Mouse (Mus musculus): ENCODE results near the gene Cacna2d3. TPM values are rescaled to one million over a fixed set of nuclear protein-coding genes. Genes with fewer than 3 reads are reported as not detected.

Gene Cacna2d3
- polyA plus RNA-seq, 1 experiment from 2014 or later = 14.8 TPM

DNA sequence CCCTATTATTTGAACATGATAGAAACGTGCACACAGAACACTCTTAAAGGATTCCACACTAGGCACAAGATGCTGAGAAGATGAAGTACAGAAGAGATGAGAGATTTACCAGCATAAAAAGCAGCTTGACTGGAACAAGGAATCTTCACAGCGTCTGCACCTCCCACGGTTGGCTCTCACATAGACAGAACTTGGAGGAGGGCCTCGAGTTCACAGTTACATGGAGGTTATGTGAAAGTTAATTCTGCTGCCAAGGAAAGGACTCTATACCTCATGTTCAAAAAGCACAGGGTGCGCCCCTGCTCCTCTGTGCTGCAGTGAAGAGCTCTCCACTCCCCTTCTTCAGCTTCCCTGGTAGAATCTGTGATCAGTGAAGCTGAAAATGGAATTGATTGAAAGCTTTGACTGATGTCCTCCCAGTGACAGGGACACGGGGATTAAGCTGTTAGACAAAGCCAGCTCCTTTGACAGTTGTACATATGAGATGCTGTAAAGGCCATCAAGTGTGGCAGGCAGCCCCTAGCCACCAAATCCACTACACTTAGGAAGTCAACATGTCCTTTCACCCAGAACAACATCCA, 243.2 kb downstream of the Cacna2d3 start:
- Histone ChIP-seq H3K9me3 (no peaks in the 10 kb centered on the region), H3K27me3 (no peaks in the 10 kb centered on the region), H3K4me2 (replicated peaks) (no peak overlapping the region), H3K4me3 (no peak overlapping the region), H3K9ac (no peak overlapping the region), H3K36me3 (no peaks in the 10 kb centered on the region), H3K27ac (no peak overlapping the region), H3K4me1 (no peaks in the 10 kb centered on the region)
- WGBS = 63% methylated on average over 6 of the region's 6 CpGs
- no peak for ATAC-seq (ENCODE audit: insufficient number of reproducible peaks, insufficient read depth, low FRiP score, low TSS enrichment)

DNA sequence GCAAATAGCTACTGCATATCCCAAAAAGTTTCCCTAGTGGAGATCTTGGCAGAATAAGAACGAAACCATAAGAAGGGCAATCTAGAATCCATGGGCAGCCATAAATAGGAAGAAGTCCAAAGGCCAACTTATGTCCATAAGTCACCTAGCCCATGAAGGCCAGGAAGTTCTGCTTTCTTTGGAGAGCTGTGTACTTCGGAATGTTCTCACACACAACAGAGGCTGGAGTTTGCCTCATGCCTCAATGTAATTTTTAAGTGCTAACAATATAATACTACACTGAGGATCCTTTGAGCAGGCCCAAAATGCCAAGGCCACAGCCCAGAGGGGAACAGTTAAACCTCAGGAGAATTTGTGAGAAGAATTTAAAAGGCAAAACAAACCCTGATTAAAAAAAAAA, 257.4 kb downstream of the Cacna2d3 start:
- no peaks in the 10 kb centered on the region for H3K27me3 ChIP-seq
- 89% methylated on average over 2 of the region's 2 CpGs for WGBS
- no peak overlapping the region for H3K4me3 ChIP-seq
- H3K9ac ChIP-seq = no peak overlapping the region
- H3K36me3 ChIP-seq = no peaks in the 10 kb centered on the region
- H3K9me3 ChIP-seq = no peaks in the 10 kb centered on the region
- H3K27ac ChIP-seq = no peak overlapping the region
- H3K4me2 ChIP-seq (replicated peaks) = no peak overlapping the region
- ATAC-seq (ENCODE audit: insufficient number of reproducible peaks, insufficient read depth, low FRiP score, low TSS enrichment) = no peak
- H3K4me1 ChIP-seq = no peaks in the 10 kb centered on the region

DNA sequence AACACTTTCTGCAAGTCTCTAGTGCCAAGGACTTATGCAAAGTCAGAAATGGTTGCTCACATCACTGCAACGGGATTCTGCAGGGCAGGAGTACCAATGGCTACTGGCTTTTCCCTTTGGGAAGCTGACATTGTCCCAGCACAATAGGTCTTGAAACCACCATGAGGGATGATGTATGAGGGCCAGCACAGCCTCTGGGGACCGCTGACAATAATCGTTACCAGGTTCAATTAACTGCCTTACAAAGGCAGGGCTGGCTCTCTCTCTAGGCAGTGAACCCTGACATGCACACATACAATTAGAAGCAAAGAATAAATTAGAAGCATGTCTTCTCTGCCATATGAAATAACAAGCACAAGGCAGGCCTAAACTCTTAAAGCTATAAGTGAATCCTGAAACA, 272.5 kb downstream of the Cacna2d3 start:
- Histone ChIP-seq H3K4me3 (no peak overlapping the region), H3K27ac (no peak overlapping the region), H3K36me3 (no peaks in the 10 kb centered on the region), H3K4me2 (replicated peaks) (no peak overlapping the region), H3K9ac (no peak overlapping the region), H3K27me3 (no peaks in the 10 kb centered on the region), H3K4me1 (no peaks in the 10 kb centered on the region), H3K9me3 (no peaks in the 10 kb centered on the region)
- ATAC-seq (ENCODE audit: insufficient number of reproducible peaks, insufficient read depth, low FRiP score, low TSS enrichment) = no peak
- 59% methylated on average over 3 of the region's 3 CpGs for WGBS

DNA sequence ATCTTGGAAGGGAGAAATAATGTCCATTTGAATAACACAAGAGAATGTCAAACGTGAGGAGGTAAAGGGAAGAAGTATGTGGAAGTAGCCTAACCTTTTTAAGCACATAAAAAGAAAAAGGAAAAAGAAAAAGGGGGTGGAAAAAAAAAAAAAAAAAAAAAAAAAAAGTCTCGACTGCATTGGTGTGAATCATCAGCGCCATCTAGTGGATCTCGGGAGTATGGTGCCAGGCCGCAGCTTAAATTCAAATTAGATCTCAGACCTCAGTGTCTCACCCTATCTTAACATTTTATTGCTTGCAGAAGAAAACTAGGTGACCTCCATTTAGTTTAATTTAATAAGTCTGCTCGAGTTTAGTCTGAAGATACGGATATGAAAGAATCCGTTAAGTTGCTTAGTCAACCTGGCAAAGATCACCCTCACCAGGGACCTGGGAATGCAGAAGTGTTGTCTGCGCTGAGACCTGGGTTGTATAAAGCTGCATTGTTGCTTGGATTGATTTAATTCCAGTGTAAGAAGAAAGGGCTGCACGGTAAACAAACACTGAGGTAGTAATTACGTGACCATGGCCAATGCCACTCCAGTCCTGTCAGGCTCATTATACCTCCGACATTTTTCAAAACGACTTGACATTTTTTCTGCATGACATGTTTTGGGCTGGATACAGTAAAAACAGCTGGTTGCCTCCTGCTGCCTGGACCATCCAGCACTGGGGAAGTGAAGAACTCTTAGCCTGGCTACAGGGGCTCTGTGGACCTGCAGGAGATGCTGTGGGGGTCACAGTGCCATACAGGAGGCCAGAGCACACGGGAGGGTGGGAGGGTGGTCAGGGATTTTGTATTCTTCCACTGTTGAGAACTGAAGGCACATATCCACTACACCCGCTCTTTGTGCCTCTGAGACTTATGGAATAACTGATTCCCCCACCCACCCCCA, 278.3 kb downstream of the Cacna2d3 start:
- 0 out of 2 replicates have a peak, but pooled peaks have one; percentile 60 for ATAC-seq (ENCODE audit: insufficient number of reproducible peaks, insufficient read depth, low FRiP score, low TSS enrichment)
- H3K4me3 ChIP-seq = no peak overlapping the region
- no peaks in the 10 kb centered on the region for H3K27me3 ChIP-seq
- H3K9me3 ChIP-seq = no peaks in the 10 kb centered on the region
- peak overlapping the region; percentile 22; the same call in 1 of the 2 replicates for H3K4me2 ChIP-seq (replicated peaks)
- no peaks in the 10 kb centered on the region for H3K36me3 ChIP-seq
- 19% methylated on average over 15 of the region's 15 CpGs for WGBS
- H3K27ac ChIP-seq = peak overlapping the region; percentile 60
- peaks cover 16% of the 10 kb centered on the region for H3K4me1 ChIP-seq
- H3K9ac ChIP-seq = no peak overlapping the region

DNA sequence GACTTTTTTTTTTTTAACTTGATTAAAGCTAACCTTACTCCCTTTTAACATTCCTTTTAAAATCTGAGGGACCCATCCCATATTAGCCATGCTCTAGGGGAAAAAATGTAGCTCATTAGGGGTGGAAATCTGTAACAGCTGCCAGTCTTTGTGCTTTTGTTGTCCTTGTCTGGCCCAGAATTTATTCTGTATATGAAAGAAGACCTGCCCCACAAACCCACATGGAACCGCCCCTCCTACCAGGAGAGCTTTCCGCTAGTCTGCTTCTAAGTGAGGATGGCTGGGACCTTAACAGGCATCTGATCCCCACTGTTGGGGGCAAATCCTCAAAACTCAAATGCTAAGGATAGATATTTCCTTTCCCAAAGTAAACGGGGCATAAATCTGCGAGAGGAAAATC, 279.2 kb downstream of the Cacna2d3 start:
- 13% methylated on average over 4 of the region's 4 CpGs for WGBS
- Histone ChIP-seq H3K9ac (no peak overlapping the region), H3K36me3 (no peaks in the 10 kb centered on the region), H3K4me2 (replicated peaks) (peak overlapping the region; percentile 22; the same call in 1 of the 2 replicates), H3K4me1 (peaks cover 18% of the 10 kb centered on the region), H3K27ac (peak overlapping the region; percentile 60; the same call in 1 of the 2 replicates), H3K4me3 (no peak overlapping the region), H3K9me3 (no peaks in the 10 kb centered on the region), H3K27me3 (no peaks in the 10 kb centered on the region)
- no peak for ATAC-seq (ENCODE audit: insufficient number of reproducible peaks, insufficient read depth, low FRiP score, low TSS enrichment)

DNA sequence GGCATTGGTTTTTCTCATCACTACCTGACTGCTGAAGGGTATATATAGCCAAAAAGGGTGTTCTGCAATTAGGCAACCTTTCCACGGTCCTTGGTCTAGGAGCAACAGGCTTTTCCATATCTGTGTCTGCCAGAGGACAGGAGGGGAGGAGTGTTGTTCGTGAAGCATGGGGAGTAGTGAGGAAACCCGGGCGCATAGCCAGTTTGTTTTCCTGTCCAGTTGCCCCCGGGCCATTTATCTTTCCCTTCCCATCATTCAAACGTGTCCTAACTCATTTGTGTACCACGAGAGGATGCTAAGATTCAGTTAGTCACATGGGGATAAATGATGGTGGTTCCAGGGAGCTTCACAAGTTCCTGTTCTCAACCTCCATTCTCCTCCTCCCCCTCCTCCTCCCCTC, 283.0 kb downstream of the Cacna2d3 start:
- peaks cover 17% of the 10 kb centered on the region for H3K4me1 ChIP-seq
- H3K9me3 ChIP-seq = no peaks in the 10 kb centered on the region
- no peaks in the 10 kb centered on the region for H3K36me3 ChIP-seq
- H3K4me2 ChIP-seq (replicated peaks) = no peak overlapping the region
- H3K9ac ChIP-seq = no peak overlapping the region
- H3K4me3 ChIP-seq = no peak overlapping the region
- H3K27me3 ChIP-seq = no peaks in the 10 kb centered on the region
- WGBS = 62% methylated on average over 7 of the region's 7 CpGs
- H3K27ac ChIP-seq = no peak overlapping the region
- ATAC-seq (ENCODE audit: insufficient number of reproducible peaks, insufficient read depth, low FRiP score, low TSS enrichment) = no peak

DNA sequence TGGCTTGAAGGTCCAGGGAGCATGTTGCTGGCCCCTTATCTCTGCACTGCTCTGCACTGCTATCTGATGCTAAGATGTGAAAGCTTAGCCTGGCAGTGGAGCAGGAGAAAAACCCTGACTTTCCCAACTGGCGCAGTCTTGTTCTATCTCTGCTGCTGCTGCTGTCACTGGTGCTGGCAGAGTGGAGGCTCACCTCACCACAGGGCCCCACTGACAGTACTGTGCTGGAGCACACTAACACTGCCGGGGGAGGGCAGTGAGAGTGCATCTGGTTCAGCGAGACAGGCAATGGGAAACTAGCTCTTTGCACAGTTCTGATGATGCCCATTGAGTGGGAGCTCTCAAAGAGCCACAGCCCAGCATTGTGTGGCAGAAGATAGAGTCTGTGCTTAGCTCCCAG, 283.4 kb downstream of the Cacna2d3 start:
- Histone ChIP-seq H3K4me1 (peaks cover 13% of the 10 kb centered on the region), H3K9ac (no peak overlapping the region), H3K36me3 (no peaks in the 10 kb centered on the region), H3K4me2 (replicated peaks) (no peak overlapping the region), H3K4me3 (no peak overlapping the region), H3K27me3 (no peaks in the 10 kb centered on the region), H3K27ac (no peak overlapping the region), H3K9me3 (no peaks in the 10 kb centered on the region)
- no peak for ATAC-seq (ENCODE audit: insufficient number of reproducible peaks, insufficient read depth, low FRiP score, low TSS enrichment)
- 72% methylated on average over 3 of the region's 3 CpGs for WGBS

DNA sequence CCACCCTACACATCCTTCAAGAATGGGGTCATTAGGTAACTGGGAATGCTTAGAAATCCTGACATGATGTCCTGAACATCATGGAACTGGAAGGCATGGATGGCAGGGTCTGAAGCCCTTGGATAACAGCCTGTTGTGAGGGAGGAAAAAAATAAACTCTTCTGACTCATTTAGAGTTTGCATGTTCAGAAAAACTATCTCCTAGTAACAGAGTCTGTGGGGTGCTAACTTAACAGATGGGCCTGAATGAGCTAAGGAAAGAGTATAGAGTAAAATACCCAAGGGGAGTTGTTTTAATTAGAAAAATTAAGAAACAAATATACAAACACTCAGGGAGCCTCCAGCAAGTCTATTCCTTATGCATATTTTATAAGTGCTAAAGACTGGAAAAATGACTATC, 286.5 kb downstream of the Cacna2d3 start:
- no peak overlapping the region for H3K9ac ChIP-seq

DNA sequence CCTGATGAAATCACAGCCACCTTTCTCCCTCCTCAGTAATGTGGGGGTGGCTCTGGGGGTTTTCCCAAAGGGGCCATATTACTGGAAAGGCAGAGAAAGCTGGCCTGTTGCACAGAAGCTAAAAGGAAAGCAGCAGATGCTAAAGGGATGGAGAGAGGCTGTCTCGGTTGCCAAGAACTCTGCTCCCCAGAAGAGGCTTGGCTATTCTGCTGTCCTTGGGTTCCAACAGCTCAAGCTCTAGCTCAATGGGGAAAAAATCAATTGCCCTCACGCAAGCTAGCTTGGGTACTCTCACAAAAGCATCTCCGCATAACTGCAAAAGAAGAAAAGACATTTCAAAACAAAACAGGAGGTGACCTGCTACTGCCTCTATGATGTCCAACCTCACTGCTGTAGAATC, 287.9 kb downstream of the Cacna2d3 start:
- Histone ChIP-seq H3K27me3 (no peaks in the 10 kb centered on the region), H3K9ac (no peak overlapping the region), H3K27ac (no peak overlapping the region), H3K36me3 (no peaks in the 10 kb centered on the region), H3K9me3 (no peaks in the 10 kb centered on the region), H3K4me2 (replicated peaks) (no peak overlapping the region), H3K4me1 (0 out of 2 replicates have a peak, but pooled peaks cover 3% of the 10 kb centered on the region), H3K4me3 (no peak overlapping the region)
- 88% methylated on average over 3 of the region's 3 CpGs for WGBS
- no peak for ATAC-seq (ENCODE audit: insufficient number of reproducible peaks, insufficient read depth, low FRiP score, low TSS enrichment)

More for the DNA sequence above, 286.5 kb downstream of the Cacna2d3 start:
- Histone ChIP-seq H3K36me3 (no peaks in the 10 kb centered on the region), H3K4me1 (0 out of 2 replicates have a peak, but pooled peaks cover 3% of the 10 kb centered on the region), H3K4me3 (no peak overlapping the region), H3K4me2 (replicated peaks) (no peak overlapping the region), H3K27ac (no peak overlapping the region), H3K27me3 (no peaks in the 10 kb centered on the region), H3K9me3 (no peaks in the 10 kb centered on the region)
- ATAC-seq (ENCODE audit: insufficient number of reproducible peaks, insufficient read depth, low FRiP score, low TSS enrichment) = no peak

DNA sequence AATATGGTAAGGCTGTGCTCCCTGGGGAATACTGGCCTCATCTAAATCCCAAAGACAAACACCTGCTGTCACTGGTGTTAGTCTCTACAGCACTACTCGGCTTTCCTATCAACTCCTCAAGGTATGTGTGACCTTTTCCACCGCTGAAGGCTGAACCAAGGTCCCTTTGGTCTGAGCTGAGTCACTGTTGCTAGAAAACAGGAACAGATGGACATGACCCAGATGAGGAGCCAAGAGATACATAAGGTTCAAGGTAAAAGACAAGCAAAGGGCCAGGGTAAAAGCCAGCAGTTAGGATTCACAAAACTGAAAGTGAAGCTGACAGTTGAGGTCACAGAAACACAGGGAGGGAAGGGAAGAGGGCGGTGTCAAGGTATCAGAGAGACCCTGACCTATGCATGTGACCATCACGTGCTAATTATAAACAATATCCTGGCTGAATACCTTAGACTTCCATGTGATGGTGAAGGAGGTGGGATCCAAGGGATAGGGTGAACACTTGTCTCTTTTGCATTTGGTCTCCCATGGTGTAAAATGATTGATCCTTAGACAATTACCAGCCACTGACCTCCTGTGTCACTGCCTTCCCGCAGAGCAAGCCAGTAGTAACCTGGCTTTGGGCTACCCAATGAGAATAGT, 288.5 kb downstream of the Cacna2d3 start:
- Histone ChIP-seq H3K4me2 (replicated peaks) (no peak overlapping the region), H3K9ac (no peak overlapping the region), H3K27ac (no peak overlapping the region), H3K27me3 (no peaks in the 10 kb centered on the region), H3K4me1 (0 out of 2 replicates have a peak, but pooled peaks cover under 1% of the 10 kb centered on the region), H3K4me3 (no peak overlapping the region), H3K9me3 (no peaks in the 10 kb centered on the region), H3K36me3 (no peaks in the 10 kb centered on the region)
- WGBS = 60% methylated on average over 5 of the region's 5 CpGs
- ATAC-seq (ENCODE audit: insufficient number of reproducible peaks, insufficient read depth, low FRiP score, low TSS enrichment) = no peak

DNA sequence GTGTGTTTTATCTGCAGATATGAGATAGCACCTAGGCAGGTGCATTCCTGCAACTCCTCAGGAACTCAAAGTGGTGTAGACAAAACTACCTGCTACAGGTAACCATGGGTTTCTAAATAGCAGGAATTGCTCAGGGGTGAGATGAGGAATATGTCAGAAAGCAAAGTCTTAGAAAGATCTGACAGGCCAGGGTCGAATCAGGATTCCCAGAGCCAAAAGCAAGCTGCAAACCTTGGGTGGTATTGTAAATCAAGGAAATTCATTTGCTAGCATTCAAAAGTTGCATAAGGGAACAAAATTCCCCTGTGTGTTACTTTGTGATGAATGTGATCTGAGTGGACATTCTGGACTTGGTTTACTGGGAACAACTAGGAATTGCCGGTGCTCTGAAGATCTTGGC, 291.9 kb downstream of the Cacna2d3 start:
- no peak overlapping the region for H3K4me2 ChIP-seq (replicated peaks)
- H3K9me3 ChIP-seq = no peaks in the 10 kb centered on the region
- no peaks in the 10 kb centered on the region for H3K4me1 ChIP-seq
- no peak overlapping the region for H3K4me3 ChIP-seq
- H3K36me3 ChIP-seq = no peaks in the 10 kb centered on the region
- no peak for ATAC-seq (ENCODE audit: insufficient number of reproducible peaks, insufficient read depth, low FRiP score, low TSS enrichment)
- no peak overlapping the region for H3K27ac ChIP-seq
- 63% methylated on average over 2 of the region's 2 CpGs for WGBS
- no peaks in the 10 kb centered on the region for H3K27me3 ChIP-seq
- no peak overlapping the region for H3K9ac ChIP-seq

DNA sequence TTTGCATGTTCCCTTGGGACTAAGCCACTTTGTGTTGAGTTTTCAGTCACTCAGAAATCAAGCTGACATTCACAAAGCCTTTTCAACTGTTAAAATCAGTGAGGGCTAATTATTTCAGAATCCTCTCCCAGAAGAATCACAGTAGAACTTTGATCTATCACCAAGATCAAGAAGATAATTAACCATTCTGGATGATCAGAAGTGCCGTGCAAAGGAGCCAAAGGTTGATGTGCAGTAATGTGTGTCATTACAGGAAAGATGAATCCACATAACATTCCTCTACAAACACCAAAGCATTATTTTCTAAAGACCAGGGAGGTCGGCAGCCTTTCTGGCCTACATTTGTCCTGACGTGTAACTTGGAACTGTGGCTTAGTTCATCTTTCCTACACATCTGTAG, 296.0 kb downstream of the Cacna2d3 start:
- Histone ChIP-seq H3K27me3 (no peaks in the 10 kb centered on the region), H3K9ac (no peak overlapping the region), H3K9me3 (no peaks in the 10 kb centered on the region), H3K4me3 (no peak overlapping the region), H3K4me2 (replicated peaks) (no peak overlapping the region), H3K27ac (no peak overlapping the region), H3K36me3 (no peaks in the 10 kb centered on the region), H3K4me1 (no peaks in the 10 kb centered on the region)
- WGBS = 76% methylated on average over 3 of the region's 3 CpGs
- ATAC-seq (ENCODE audit: insufficient number of reproducible peaks, insufficient read depth, low FRiP score, low TSS enrichment) = no peak
